Mouse (Mus musculus) bone marrow, adult 2 months (tissue): ENCODE results near the gene Adap1.

Source experiments
- CTCF ChIP-seq: fragments of 200-500 bp; IDR thresholded peaks from 2 replicates; pipeline ENCODE4 v1.5.1; 2011; ENCODE audit warnings: low read length, control low read depth; ENCODE audit not compliant: control insufficient read depth, insufficient read depth
- POLR2A ChIP-seq: fragments of 200-500 bp; IDR thresholded peaks from 2 replicates; pipeline ENCODE4 v1.6.1; 2011; ENCODE audit warnings: low read depth, mild to moderate bottlenecking, control low read depth, low read length, borderline replicate concordance; ENCODE audit not compliant: control insufficient read depth

- no peak for TF ChIP-seq POLR2A
- TF ChIP-seq CTCF = no peak
Observed at GRCm38 (mm10) chr5:139257265-139257664, 68.2 kb downstream of the Adap1 start.
